Mouse (Mus musculus): ENCODE measurements around the gene Raly. TPM values are rescaled to one million over a fixed set of nuclear protein-coding genes. Genes with fewer than 3 reads are reported as not detected.

Gene Raly
- polyA plus RNA-seq, 2 experiments, result 65.0 to 385 TPM

- Histone ChIP-seq H3K27ac (replicated peaks; ENCODE audit: low read depth, low read length) (0 out of 2 replicates have a peak overlapping the region, but pooled peaks have one; percentile 98), H3K27me3 (ENCODE audit: control insufficient read depth, insufficient read depth, low read length) (no peaks in the 10 kb centered on the region), H3K9me3 (ENCODE audit: control insufficient read depth, low read length) (no peaks in the 10 kb centered on the region), H3K4me1 (ENCODE audit: control insufficient read depth, insufficient read depth, low read length) (peaks cover 31% of the 10 kb centered on the region), H3K4me2 (replicated peaks; ENCODE audit: low read depth, low read length, severe bottlenecking) (peak overlapping the region; percentile 42), H3K9ac (ENCODE audit: low read depth, low read length, severe bottlenecking) (peak overlapping the region; percentile 32), H3K36me3 (ENCODE audit: control insufficient read depth, insufficient read depth, low read length) (no peaks in the 10 kb centered on the region), H3K4me3 (replicated peaks; ENCODE audit: low read length) (peak overlapping the region; percentile 97)
- no peak for ATAC-seq (ENCODE audit: low FRiP score, low read depth)
- 4% methylated on average over 14 of the region's 14 CpGs for WGBS
- TF ChIP-seq POLR2A (IDR thresholded peaks at IDR 0.05; ENCODE audit: borderline replicate concordance, extremely low read depth, insufficient read depth, insufficient read length), result no peak
- DNase-seq (ENCODE audit: low spot score), result no peak
Measured at GRCm38 (mm10) chr2:154789977-154790655, 780 bp upstream of the Raly start.

GRCm38 (mm10) chr2:154791661-154792642, 1.1 kb downstream of the Raly start:
- H3K9me3 ChIP-seq (ENCODE audit: control insufficient read depth, low read length), result no peaks in the 10 kb centered on the region
- no peaks in the 10 kb centered on the region for H3K36me3 ChIP-seq (ENCODE audit: control insufficient read depth, insufficient read depth, low read length)
- peaks cover 31% of the 10 kb centered on the region for H3K4me1 ChIP-seq (ENCODE audit: control insufficient read depth, insufficient read depth, low read length)
- H3K9ac ChIP-seq (ENCODE audit: low read depth, low read length, severe bottlenecking), result peak overlapping the region; percentile 98
- 0 out of 2 replicates have a peak, but pooled peaks have one; percentile 5 for ATAC-seq (ENCODE audit: low FRiP score, low read depth)
- TF ChIP-seq POLR2A (IDR thresholded peaks at IDR 0.05; ENCODE audit: borderline replicate concordance, extremely low read depth, insufficient read depth, insufficient read length), result no peak
- WGBS, result under 1% methylated on average over 58 of the region's 67 CpGs
- peak overlapping the region; percentile 71 for H3K4me2 ChIP-seq (replicated peaks; ENCODE audit: low read depth, low read length, severe bottlenecking)
- peak; percentile 58 for DNase-seq (ENCODE audit: low spot score)
- peak overlapping the region; percentile 98 for H3K27ac ChIP-seq (replicated peaks; ENCODE audit: low read depth, low read length)
- H3K4me3 ChIP-seq (replicated peaks; ENCODE audit: low read length), result peak overlapping the region; percentile 97
- no peaks in the 10 kb centered on the region for H3K27me3 ChIP-seq (ENCODE audit: control insufficient read depth, insufficient read depth, low read length)

GRCm38 (mm10) chr2:154803372-154803771, 12.5 kb downstream of the Raly start:
- Histone ChIP-seq H3K4me3 (replicated peaks; ENCODE audit: low read length) (no peak overlapping the region), H3K4me2 (replicated peaks; ENCODE audit: low read depth, low read length, severe bottlenecking) (no peak overlapping the region), H3K9me3 (ENCODE audit: control insufficient read depth, low read length) (no peaks in the 10 kb centered on the region), H3K27me3 (ENCODE audit: control insufficient read depth, insufficient read depth, low read length) (no peaks in the 10 kb centered on the region), H3K9ac (ENCODE audit: low read depth, low read length, severe bottlenecking) (no peak overlapping the region), H3K36me3 (ENCODE audit: control insufficient read depth, insufficient read depth, low read length) (no peaks in the 10 kb centered on the region), H3K4me1 (ENCODE audit: control insufficient read depth, insufficient read depth, low read length) (peaks cover 37% of the 10 kb centered on the region), H3K27ac (replicated peaks; ENCODE audit: low read depth, low read length) (no peak overlapping the region)
- TF ChIP-seq POLR2A (IDR thresholded peaks at IDR 0.05; ENCODE audit: borderline replicate concordance, extremely low read depth, insufficient read depth, insufficient read length), result no peak
- WGBS, result 58% methylated on average over 1 of the region's 1 CpGs
- no peak for DNase-seq (ENCODE audit: low spot score)
- no peak for ATAC-seq (ENCODE audit: low FRiP score, low read depth)

GRCm38 (mm10) chr2:154803845-154804244, 12.9 kb downstream of the Raly start:
- H3K4me2 ChIP-seq (replicated peaks; ENCODE audit: low read depth, low read length, severe bottlenecking), result no peak overlapping the region
- no peak overlapping the region for H3K27ac ChIP-seq (replicated peaks; ENCODE audit: low read depth, low read length)
- H3K27me3 ChIP-seq (ENCODE audit: control insufficient read depth, insufficient read depth, low read length), result no peaks in the 10 kb centered on the region
- no peak overlapping the region for H3K9ac ChIP-seq (ENCODE audit: low read depth, low read length, severe bottlenecking)
- H3K4me1 ChIP-seq (ENCODE audit: control insufficient read depth, insufficient read depth, low read length), result peaks cover 42% of the 10 kb centered on the region
- ATAC-seq (ENCODE audit: low FRiP score, low read depth) (no peak), DNase-seq (ENCODE audit: low spot score) (no peak)
- 77% methylated on average over 4 of the region's 4 CpGs for WGBS
- no peaks in the 10 kb centered on the region for H3K9me3 ChIP-seq (ENCODE audit: control insufficient read depth, low read length)
- H3K36me3 ChIP-seq (ENCODE audit: control insufficient read depth, insufficient read depth, low read length), result no peaks in the 10 kb centered on the region
- H3K4me3 ChIP-seq (replicated peaks; ENCODE audit: low read length), result no peak overlapping the region
- no peak for TF ChIP-seq POLR2A (IDR thresholded peaks at IDR 0.05; ENCODE audit: borderline replicate concordance, extremely low read depth, insufficient read depth, insufficient read length)

- no peak overlapping the region for H3K9ac ChIP-seq (ENCODE audit: low read depth, low read length, severe bottlenecking)
- no peak overlapping the region for H3K4me2 ChIP-seq (replicated peaks; ENCODE audit: low read depth, low read length, severe bottlenecking)
- TF ChIP-seq POLR2A (IDR thresholded peaks at IDR 0.05; ENCODE audit: borderline replicate concordance, extremely low read depth, insufficient read depth, insufficient read length), result no peak
- WGBS, result 65% methylated on average over 1 of the region's 1 CpGs
- DNase-seq (ENCODE audit: low spot score), result no peak
- no peaks in the 10 kb centered on the region for H3K36me3 ChIP-seq (ENCODE audit: control insufficient read depth, insufficient read depth, low read length)
- no peak overlapping the region for H3K27ac ChIP-seq (replicated peaks; ENCODE audit: low read depth, low read length)
- H3K4me1 ChIP-seq (ENCODE audit: control insufficient read depth, insufficient read depth, low read length), result peaks cover 57% of the 10 kb centered on the region
- no peak overlapping the region for H3K4me3 ChIP-seq (replicated peaks; ENCODE audit: low read length)
- H3K9me3 ChIP-seq (ENCODE audit: control insufficient read depth, low read length), result no peaks in the 10 kb centered on the region
- no peak for ATAC-seq (ENCODE audit: low FRiP score, low read depth)
- H3K27me3 ChIP-seq (ENCODE audit: control insufficient read depth, insufficient read depth, low read length), result no peaks in the 10 kb centered on the region
Measured at GRCm38 (mm10) chr2:154807689-154808088, 16.8 kb downstream of the Raly start.
